Mouse (Mus musculus) lung, embryonic 14.5 days (tissue): ENCODE results near the gene Adk. TPM values are rescaled to one million over a fixed set of nuclear protein-coding genes. Genes with fewer than 3 reads are reported as not detected.

ENCODE experiments used
- ATAC-seq: fragments of 200-750 bp; cut with Nextera tagmentation; 2 replicates; pipeline ENCODE4 v1.8.0; 2017; ENCODE audit warnings: mild to moderate bottlenecking, moderate TSS enrichment, moderate library complexity; ENCODE audit not compliant: insufficient read depth
- DNase-seq: peaks from one replicate; pipeline ENCODE4 v3.0.0-alpha.2; 2015
- H3K27ac ChIP-seq: fragments of 300-500 bp; sonication (generic); 2 replicates; pipeline ENCODE4 v1.5.1; 2014; ENCODE audit warnings: low read depth, mild to moderate bottlenecking, moderate library complexity
- H3K27me3 ChIP-seq: fragments of 300-500 bp; sonication (generic); 2 replicates; pipeline ENCODE4 v1.6.1; 2014; ENCODE audit warnings: low read length, control low read depth; ENCODE audit not compliant: insufficient read depth
- H3K36me3 ChIP-seq: fragments of 300-500 bp; sonication (generic); 2 replicates; pipeline ENCODE4 v1.6.1; 2014; ENCODE audit warnings: control low read depth; ENCODE audit not compliant: insufficient read depth
- H3K4me1 ChIP-seq: fragments of 300-500 bp; sonication (generic); 2 replicates; pipeline ENCODE4 v1.6.1; 2014; ENCODE audit warnings: antibody characterized with exemption, control low read depth; ENCODE audit not compliant: insufficient read depth
- H3K4me2 ChIP-seq: fragments of 300-500 bp; sonication (generic); 2 replicates; pipeline ENCODE4 v1.6.1; 2014; ENCODE audit warnings: mild to moderate bottlenecking
- H3K4me3 ChIP-seq: fragments of 300-500 bp; sonication (generic); 2 replicates; pipeline ENCODE4 v1.5.1; 2014; ENCODE audit warnings: low read depth, low read length
- H3K9ac ChIP-seq: fragments of 300-500 bp; sonication (generic); 2 replicates; pipeline ENCODE4 v1.6.1; 2014
- H3K9me3 ChIP-seq: fragments of 300-500 bp; sonication (generic); 2 replicates; pipeline ENCODE4 v1.6.1; 2016; ENCODE audit warnings: low read depth, low read length, control low read depth
- CTCF ChIP-seq: IDR thresholded peaks from 2 replicates; pipeline ENCODE4 v1.5.1; 2016; ENCODE audit warnings: antibody characterized with exemption, low read depth
- WGBS: fragments of 180-500 bp; shearing (Covaris S2); extraction: QIAGEN DNeasy Blood & Tissue Kit; methylation state at CpG from one replicate; pipeline ENCODE4 v1.1.7; 2014; 5-methylcytosine and 5-hydroxymethylcytosine counted together
- polyA plus RNA-seq: library from polyadenylated mRNA; unstranded; fragments of >200 nt; fragmentation: Nextera tagmentation; extraction: Ambion mirVana; gene quantifications from 2 replicates; pipeline ENCODE4 v1.2.1, GENCODE M21; 2014

Adk gene
- polyA plus RNA-seq, 1 experiment from 2014 or later = 218 TPM

GRCm38 (mm10) chr14:21076501-21077194 is 24.3 kb downstream of the Adk start:
- no peak for DNase-seq
- H3K27me3 ChIP-seq = no peaks in the 10 kb centered on the region
- peak overlapping the region; percentile 64 for H3K9ac ChIP-seq
- peak overlapping the region; percentile 60 for H3K4me3 ChIP-seq
- peaks cover 20% of the 10 kb centered on the region; the same call in 1 of the 2 replicates for H3K4me1 ChIP-seq
- ATAC-seq = peak; percentile 22; the same call in 1 of the 2 replicates
- 32% methylated on average over 7 of the region's 7 CpGs for WGBS
- H3K9me3 ChIP-seq = no peaks in the 10 kb centered on the region
- no peak overlapping the region for H3K27ac ChIP-seq
- H3K36me3 ChIP-seq = no peaks in the 10 kb centered on the region
- no peak for TF ChIP-seq CTCF
- peak overlapping the region; percentile 83 for H3K4me2 ChIP-seq

- no peak for ATAC-seq
Measured at GRCm38 (mm10) chr14:21077939-21078338, 25.6 kb downstream of the Adk start.

GRCm38 (mm10) chr14:21078511-21078910 is 26.1 kb downstream of the Adk start:
- Histone ChIP-seq H3K4me3 (no peak overlapping the region), H3K27me3 (no peaks in the 10 kb centered on the region), H3K4me1 (peaks cover 23% of the 10 kb centered on the region), H3K27ac (no peak overlapping the region), H3K4me2 (no peak overlapping the region), H3K9ac (no peak overlapping the region), H3K36me3 (no peaks in the 10 kb centered on the region), H3K9me3 (no peaks in the 10 kb centered on the region)
- DNase-seq (no peak), ATAC-seq (no peak)
- no peak for TF ChIP-seq CTCF

More at GRCm38 (mm10) chr14:21077939-21078338, 25.6 kb downstream of the Adk start:
- 64% methylated on average over 4 of the region's 4 CpGs for WGBS
- Histone ChIP-seq H3K4me3 (no peak overlapping the region), H3K4me1 (peaks cover 23% of the 10 kb centered on the region), H3K9me3 (no peaks in the 10 kb centered on the region), H3K27ac (no peak overlapping the region), H3K4me2 (no peak overlapping the region), H3K27me3 (no peaks in the 10 kb centered on the region), H3K9ac (no peak overlapping the region), H3K36me3 (no peaks in the 10 kb centered on the region)
- no peak for TF ChIP-seq CTCF
- no peak for DNase-seq

GRCm38 (mm10) chr14:21082823-21083222 is 30.4 kb downstream of the Adk start:
- no peak overlapping the region for H3K4me2 ChIP-seq
- DNase-seq (no peak), ATAC-seq (no peak)
- no peak overlapping the region for H3K27ac ChIP-seq
- peaks cover 12% of the 10 kb centered on the region for H3K4me1 ChIP-seq
- no peak for TF ChIP-seq CTCF
- H3K9me3 ChIP-seq = no peaks in the 10 kb centered on the region
- H3K9ac ChIP-seq = no peak overlapping the region
- H3K4me3 ChIP-seq = no peak overlapping the region
- H3K27me3 ChIP-seq = no peaks in the 10 kb centered on the region
- WGBS = 58% methylated on average over 1 of the region's 1 CpGs
- H3K36me3 ChIP-seq = no peaks in the 10 kb centered on the region

- Histone ChIP-seq H3K4me1 (peaks cover 15% of the 10 kb centered on the region), H3K27me3 (no peaks in the 10 kb centered on the region), H3K9me3 (no peaks in the 10 kb centered on the region), H3K36me3 (no peaks in the 10 kb centered on the region), H3K9ac (no peak overlapping the region), H3K4me3 (no peak overlapping the region), H3K27ac (no peak overlapping the region), H3K4me2 (no peak overlapping the region)
- no peak for TF ChIP-seq CTCF
- ATAC-seq = no peak
- DNase-seq = no peak
- WGBS = 66% methylated on average over 5 of the region's 5 CpGs
Measured at GRCm38 (mm10) chr14:21085666-21086065, 33.3 kb downstream of the Adk start.

- TF ChIP-seq CTCF = no peak
- no peaks in the 10 kb centered on the region for H3K36me3 ChIP-seq
- H3K9ac ChIP-seq = no peak overlapping the region
- WGBS = 20% methylated on average over 2 of the region's 2 CpGs
- no peak for ATAC-seq
- H3K4me1 ChIP-seq = peaks cover 15% of the 10 kb centered on the region
- H3K27me3 ChIP-seq = no peaks in the 10 kb centered on the region
- H3K4me3 ChIP-seq = no peak overlapping the region
- DNase-seq = no peak
- no peaks in the 10 kb centered on the region for H3K9me3 ChIP-seq
- H3K4me2 ChIP-seq = no peak overlapping the region
- H3K27ac ChIP-seq = no peak overlapping the region
Measured at GRCm38 (mm10) chr14:21086106-21086505, 33.7 kb downstream of the Adk start.

- peak; percentile 52 for DNase-seq
Measured at GRCm38 (mm10) chr14:21086827-21087351, 34.5 kb downstream of the Adk start.

More at GRCm38 (mm10) chr14:21086827-21087351, 34.5 kb downstream of the Adk start:
- no peaks in the 10 kb centered on the region for H3K27me3 ChIP-seq
- H3K36me3 ChIP-seq = no peaks in the 10 kb centered on the region
- 21% methylated on average over 7 of the region's 7 CpGs for WGBS
- H3K4me2 ChIP-seq = no peak overlapping the region
- no peak for TF ChIP-seq CTCF
- no peak for ATAC-seq
- peaks cover 14% of the 10 kb centered on the region for H3K4me1 ChIP-seq
- no peak overlapping the region for H3K4me3 ChIP-seq
- H3K27ac ChIP-seq = peak overlapping the region; percentile 71; the same call in 1 of the 2 replicates
- no peaks in the 10 kb centered on the region for H3K9me3 ChIP-seq
- no peak overlapping the region for H3K9ac ChIP-seq
